Mouse (Mus musculus): ENCODE data around the gene Scarb2. TPM values are rescaled to one million over a fixed set of nuclear protein-coding genes. Genes with fewer than 3 reads are reported as not detected.

The Scarb2 gene
- polyA plus RNA-seq, 1 experiment, result 59.1 TPM

DNA sequence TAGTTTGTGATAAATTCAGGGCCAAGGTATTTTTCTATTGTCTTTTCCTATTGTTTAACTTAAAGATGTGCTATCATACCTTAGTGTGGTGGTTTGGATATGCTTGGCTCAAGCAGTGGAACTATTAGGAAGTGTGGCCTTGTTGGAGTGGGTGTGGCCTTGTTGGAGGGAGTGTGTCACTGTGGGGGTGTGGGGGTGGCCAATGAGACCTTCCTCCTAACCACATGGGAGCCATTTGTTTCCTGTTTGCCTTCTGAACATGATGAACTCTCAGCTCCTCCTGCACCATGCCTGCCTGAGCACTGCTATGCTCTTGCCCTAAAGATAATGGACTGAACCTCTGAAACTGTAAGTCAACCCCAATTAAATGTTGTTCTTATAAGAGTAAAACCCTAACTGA is 4.6 kb upstream of the Scarb2 start:
- H3K4me1 ChIP-seq (ENCODE audit: control insufficient read depth, insufficient read depth, low read length), result peaks cover 3% of the 10 kb centered on the region
- TF ChIP-seq CTCF (IDR thresholded peaks at IDR 0.05; ENCODE audit: insufficient read depth, low read length) (no peak), POLR2A (IDR thresholded peaks at IDR 0.05; ENCODE audit: borderline replicate concordance, extremely low read depth, low read depth, low read length) (no peak)
- DNase-seq, result no peak
- no peak overlapping the region for H3K4me3 ChIP-seq (replicated peaks; ENCODE audit: extremely low read depth, low read depth, low read length)

DNA sequence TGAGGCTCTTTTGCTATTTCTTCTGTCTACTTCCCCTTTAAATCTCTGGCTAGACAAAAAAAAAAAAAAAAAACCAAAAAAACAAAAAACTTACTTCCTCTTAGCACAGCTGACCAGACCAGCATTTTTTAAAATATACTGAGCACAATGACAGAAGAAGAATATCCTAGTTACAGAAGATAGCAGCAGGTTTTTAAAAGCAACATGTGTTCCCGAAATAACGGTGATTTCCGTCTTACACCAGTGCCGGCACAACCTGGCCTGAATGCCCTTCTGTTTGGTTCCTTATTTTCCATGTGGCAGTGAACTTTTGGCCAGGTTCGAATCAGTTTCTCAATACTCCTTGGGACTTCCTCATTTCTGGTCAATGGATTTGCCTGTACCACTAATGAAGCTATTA is 2.2 kb upstream of the Scarb2 start:
- no peak for TF ChIP-seq CTCF (IDR thresholded peaks at IDR 0.05; ENCODE audit: insufficient read depth, low read length)
- no peak for TF ChIP-seq POLR2A (IDR thresholded peaks at IDR 0.05; ENCODE audit: borderline replicate concordance, extremely low read depth, low read depth, low read length)
- peaks cover 12% of the 10 kb centered on the region for H3K4me1 ChIP-seq (ENCODE audit: control insufficient read depth, insufficient read depth, low read length)
- DNase-seq, result peak; percentile 2
- WGBS, result 68% methylated on average over 5 of the region's 5 CpGs
- no peak overlapping the region for H3K4me3 ChIP-seq (replicated peaks; ENCODE audit: extremely low read depth, low read depth, low read length)

DNA sequence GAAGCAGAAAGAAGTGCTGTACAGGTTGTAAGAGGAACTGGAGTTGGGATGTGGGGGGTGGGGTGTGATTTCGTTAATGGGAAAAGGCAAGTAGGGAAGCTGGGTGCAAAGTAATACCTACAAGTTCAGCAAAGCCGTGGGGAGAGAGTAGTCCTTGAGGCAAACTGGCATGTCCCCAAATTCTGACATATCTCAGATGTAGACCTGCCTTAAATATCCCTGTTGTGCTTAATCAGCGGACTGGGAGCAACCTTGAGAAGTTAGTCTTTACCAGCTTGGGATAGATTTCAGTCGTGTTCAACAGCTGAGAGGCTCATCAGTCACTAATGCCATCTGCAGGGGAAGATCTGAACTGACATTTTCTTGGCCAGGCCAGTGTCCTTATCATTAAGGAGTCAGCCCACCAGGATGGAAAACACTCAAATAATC is 318 bp downstream of the Scarb2 start:
- peak; percentile 33 for DNase-seq
- peak; percentile 30 for TF ChIP-seq CTCF (IDR thresholded peaks at IDR 0.05; ENCODE audit: insufficient read depth, low read length)
- no peak for TF ChIP-seq POLR2A (IDR thresholded peaks at IDR 0.05; ENCODE audit: borderline replicate concordance, extremely low read depth, low read depth, low read length)
- peak overlapping the region; percentile 3 for H3K4me3 ChIP-seq (replicated peaks; ENCODE audit: extremely low read depth, low read depth, low read length)
- H3K4me1 ChIP-seq (ENCODE audit: control insufficient read depth, insufficient read depth, low read length), result peaks cover 19% of the 10 kb centered on the region
- 15% methylated on average over 4 of the region's 4 CpGs for WGBS

DNA sequence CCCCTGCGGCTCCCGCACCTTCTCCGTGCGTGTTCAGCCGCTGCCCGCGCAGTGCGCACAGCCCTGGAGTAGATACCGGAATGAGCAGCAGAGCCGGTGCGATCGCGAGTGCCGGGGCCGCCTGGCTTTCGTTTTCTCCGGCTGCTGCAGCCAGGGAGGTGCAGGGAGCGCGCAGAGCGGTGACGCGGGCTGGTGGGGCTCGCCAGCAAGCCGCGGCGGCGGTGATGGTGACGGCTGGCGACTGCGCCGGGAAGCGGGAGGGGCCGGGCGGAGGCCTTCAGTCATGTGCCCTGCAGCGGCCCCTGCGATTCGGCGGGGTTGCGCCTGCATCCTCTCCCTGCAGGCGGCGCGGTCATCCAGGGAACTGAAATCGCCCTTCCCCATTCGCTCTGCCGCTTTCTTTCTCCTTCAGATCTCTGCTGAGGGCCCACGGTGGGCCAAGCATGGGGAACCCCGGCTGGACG is 1.2 kb downstream of the Scarb2 start:
- WGBS, result under 1% methylated on average over 48 of the region's 48 CpGs
- TF ChIP-seq CTCF (IDR thresholded peaks at IDR 0.05; ENCODE audit: insufficient read depth, low read length) (peak; percentile 56), POLR2A (IDR thresholded peaks at IDR 0.05; ENCODE audit: borderline replicate concordance, extremely low read depth, low read depth, low read length) (peak; percentile 79; the same call in 1 of the 2 replicates)
- Histone ChIP-seq H3K4me1 (ENCODE audit: control insufficient read depth, insufficient read depth, low read length) (peaks cover 21% of the 10 kb centered on the region), H3K4me3 (replicated peaks; ENCODE audit: extremely low read depth, low read depth, low read length) (peak overlapping the region; percentile 85)
- DNase-seq, result peak; percentile 95

DNA sequence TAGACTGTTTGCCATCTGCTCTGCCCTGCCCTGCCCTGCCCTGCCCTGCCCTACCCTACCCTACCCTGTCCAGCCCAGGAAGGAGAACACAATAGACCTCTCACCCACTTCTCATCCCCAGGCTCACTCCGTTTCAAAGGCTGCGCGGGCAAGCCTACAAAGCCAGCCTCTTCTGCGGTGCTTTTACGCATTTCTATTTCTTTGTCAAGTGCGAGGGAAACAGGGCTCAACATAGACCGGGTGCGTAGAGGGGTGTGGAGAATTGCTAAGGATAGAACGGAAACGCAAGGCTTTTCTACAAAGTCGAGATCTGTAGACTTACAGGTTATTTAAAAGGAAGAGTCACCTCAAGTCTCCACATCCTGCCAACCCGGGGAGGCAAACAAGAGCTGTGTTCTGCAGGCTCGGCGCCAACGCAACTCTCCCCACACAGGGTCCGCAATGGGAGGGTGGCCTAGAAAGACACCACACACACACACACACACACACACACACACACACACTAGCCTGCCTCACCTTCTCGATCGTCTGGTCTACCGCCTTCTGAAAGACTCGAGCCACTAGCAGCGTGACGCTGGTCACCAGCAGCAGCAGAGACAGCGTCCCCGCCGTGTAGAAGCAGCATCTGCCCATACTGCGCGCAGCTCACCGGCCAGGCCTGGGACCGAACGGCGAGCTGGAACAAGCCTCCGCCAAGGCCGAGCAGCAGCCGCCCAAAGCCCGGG is 1.8 kb downstream of the Scarb2 start:
- peak; percentile 63 for DNase-seq
- Histone ChIP-seq H3K4me3 (replicated peaks; ENCODE audit: extremely low read depth, low read depth, low read length) (peak overlapping the region; percentile 85), H3K4me1 (ENCODE audit: control insufficient read depth, insufficient read depth, low read length) (peaks cover 26% of the 10 kb centered on the region)
- TF ChIP-seq POLR2A (IDR thresholded peaks at IDR 0.05; ENCODE audit: borderline replicate concordance, extremely low read depth, low read depth, low read length), result peak; percentile 64; the same call in 1 of the 2 replicates
- no peak for TF ChIP-seq CTCF (IDR thresholded peaks at IDR 0.05; ENCODE audit: insufficient read depth, low read length)
- WGBS, result under 1% methylated on average over 35 of the region's 35 CpGs

DNA sequence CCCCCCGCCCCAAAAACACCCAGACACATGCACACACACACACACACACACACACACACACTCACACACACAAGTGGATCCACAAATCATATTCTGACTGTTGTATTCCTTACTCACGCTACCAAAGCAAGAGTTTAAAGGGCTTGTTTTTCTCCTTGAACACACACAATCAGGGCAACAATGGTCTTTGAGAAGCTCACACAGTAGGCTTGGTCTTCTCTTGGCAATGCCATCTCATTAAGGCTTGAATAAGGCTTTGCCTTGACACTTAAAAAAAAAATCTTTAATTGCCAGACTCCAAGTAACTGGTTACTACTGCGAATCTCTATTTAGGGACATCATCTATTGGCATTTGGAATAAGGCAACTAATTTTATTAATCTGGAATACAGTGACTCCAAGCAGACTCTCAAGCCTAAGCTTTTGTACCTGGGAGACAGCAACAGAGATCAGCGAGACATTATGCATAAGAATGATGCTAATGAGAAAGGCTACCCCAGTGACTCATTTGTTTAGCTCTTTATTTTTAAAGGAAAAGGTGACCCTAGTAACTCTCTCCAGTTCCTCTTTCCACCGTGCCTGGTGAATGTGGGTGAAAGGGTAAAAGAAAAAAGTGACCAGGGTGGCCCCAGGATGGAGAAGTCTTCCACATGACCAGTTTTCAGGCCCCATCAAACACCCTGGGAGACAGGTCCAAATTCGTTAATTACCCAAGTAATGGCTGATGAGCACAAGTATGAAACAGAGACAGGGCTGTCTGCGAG is 2.6 kb downstream of the Scarb2 start:
- TF ChIP-seq CTCF (IDR thresholded peaks at IDR 0.05; ENCODE audit: insufficient read depth, low read length) (no peak), POLR2A (IDR thresholded peaks at IDR 0.05; ENCODE audit: borderline replicate concordance, extremely low read depth, low read depth, low read length) (no peak)
- H3K4me1 ChIP-seq (ENCODE audit: control insufficient read depth, insufficient read depth, low read length), result peaks cover 33% of the 10 kb centered on the region
- peak overlapping the region; percentile 85 for H3K4me3 ChIP-seq (replicated peaks; ENCODE audit: extremely low read depth, low read depth, low read length)
- WGBS, result 22% methylated on average over 7 of the region's 7 CpGs
- no peak for DNase-seq

DNA sequence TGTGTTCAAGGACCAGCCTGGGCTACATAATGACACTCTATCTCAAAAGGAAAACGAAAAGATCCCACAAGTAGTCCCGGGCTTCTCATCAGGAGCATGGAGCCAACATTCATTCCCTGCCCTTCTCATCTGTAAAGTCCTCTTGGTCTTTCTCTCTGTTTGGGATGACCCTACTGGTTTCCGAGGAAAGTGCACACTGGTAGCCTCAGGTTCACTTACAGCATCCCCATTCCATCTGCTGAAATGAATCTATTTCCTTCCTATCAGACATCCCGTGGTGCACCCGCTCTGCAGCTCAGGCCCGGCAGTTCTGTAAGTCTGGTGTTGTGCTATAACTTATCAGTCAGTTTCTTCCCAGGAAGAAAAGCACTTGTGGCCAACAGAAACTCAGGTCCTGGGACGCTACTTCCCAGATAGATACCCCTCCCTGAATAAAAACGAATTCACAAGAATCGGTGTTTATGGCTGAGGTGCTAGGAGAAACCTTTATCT is 3.2 kb downstream of the Scarb2 start:
- H3K4me3 ChIP-seq (replicated peaks; ENCODE audit: extremely low read depth, low read depth, low read length), result peak overlapping the region; percentile 85
- no peak for DNase-seq
- 41% methylated on average over 9 of the region's 9 CpGs for WGBS
- TF ChIP-seq CTCF (IDR thresholded peaks at IDR 0.05; ENCODE audit: insufficient read depth, low read length), result no peak
- no peak for TF ChIP-seq POLR2A (IDR thresholded peaks at IDR 0.05; ENCODE audit: borderline replicate concordance, extremely low read depth, low read depth, low read length)
- peaks cover 35% of the 10 kb centered on the region for H3K4me1 ChIP-seq (ENCODE audit: control insufficient read depth, insufficient read depth, low read length)

DNA sequence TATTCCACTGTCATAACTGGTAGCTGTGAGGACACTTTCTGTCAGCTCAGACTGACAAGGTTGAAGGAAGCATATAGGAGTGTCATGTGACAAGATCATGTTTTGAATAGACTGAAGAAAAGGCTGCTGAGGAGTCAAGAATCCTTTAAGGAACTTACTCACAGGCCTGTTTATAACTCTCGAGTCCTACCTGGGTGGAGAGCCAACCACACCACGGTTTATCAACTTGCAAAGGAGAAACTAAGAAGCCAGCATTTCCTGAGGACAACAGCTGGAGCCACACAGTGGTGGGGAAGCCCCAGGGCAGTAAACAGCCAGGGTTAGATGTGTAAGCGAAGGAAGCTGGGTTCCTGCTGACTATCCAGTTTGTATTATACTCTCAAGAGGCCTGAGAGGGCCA is 7.3 kb downstream of the Scarb2 start:
- DNase-seq, result no peak
- H3K4me3 ChIP-seq (replicated peaks; ENCODE audit: extremely low read depth, low read depth, low read length), result no peak overlapping the region
- H3K4me1 ChIP-seq (ENCODE audit: control insufficient read depth, insufficient read depth, low read length), result peaks cover 48% of the 10 kb centered on the region
- no peak for TF ChIP-seq CTCF (IDR thresholded peaks at IDR 0.05; ENCODE audit: insufficient read depth, low read length)
- TF ChIP-seq POLR2A (IDR thresholded peaks at IDR 0.05; ENCODE audit: borderline replicate concordance, extremely low read depth, low read depth, low read length), result no peak
- 10% methylated on average over 3 of the region's 3 CpGs for WGBS

DNA sequence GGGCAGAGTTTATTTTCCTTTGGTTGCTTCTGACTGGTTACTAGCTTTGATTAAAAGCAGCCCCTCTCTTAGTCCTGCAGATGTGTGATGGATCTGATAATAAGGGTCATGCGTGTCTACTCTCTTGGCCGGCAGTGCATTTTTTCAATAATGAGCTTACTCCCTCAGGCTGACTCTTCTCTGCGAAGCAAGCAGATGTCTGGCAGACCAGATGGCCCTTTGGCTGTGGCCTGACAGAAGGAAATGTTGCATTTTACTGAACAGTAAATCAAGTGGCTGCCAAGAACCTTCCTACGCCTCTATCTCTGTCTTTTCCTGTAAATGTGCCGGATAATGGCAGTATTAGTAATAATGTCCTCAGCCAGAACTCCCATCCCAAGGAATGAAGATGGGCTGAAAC is 8.0 kb downstream of the Scarb2 start:
- DNase-seq, result no peak

More for the DNA sequence above, 8.0 kb downstream of the Scarb2 start:
- TF ChIP-seq CTCF (IDR thresholded peaks at IDR 0.05; ENCODE audit: insufficient read depth, low read length), result no peak
- TF ChIP-seq POLR2A (IDR thresholded peaks at IDR 0.05; ENCODE audit: borderline replicate concordance, extremely low read depth, low read depth, low read length), result no peak
- H3K4me1 ChIP-seq (ENCODE audit: control insufficient read depth, insufficient read depth, low read length), result peaks cover 43% of the 10 kb centered on the region
- WGBS, result 25% methylated on average over 5 of the region's 5 CpGs
- no peak overlapping the region for H3K4me3 ChIP-seq (replicated peaks; ENCODE audit: extremely low read depth, low read depth, low read length)

Measured in lung, adult 2 months (tissue).